Mouse (Mus musculus) olfactory bulb, adult 2 months (tissue): ENCODE measurements around the gene Synm.

Experiments
- CTCF ChIP-seq: fragments of 200-500 bp; IDR thresholded peaks from 2 replicates; pipeline ENCODE4 v1.5.1; 2012; ENCODE audit warnings: low read depth, mild to moderate bottlenecking, low read length, moderate library complexity; ENCODE audit not compliant: insufficient read depth
- POLR2A ChIP-seq: fragments of 200-500 bp; IDR thresholded peaks from 2 replicates; pipeline ENCODE4 v1.6.1; 2012; ENCODE audit warnings: mild to moderate bottlenecking, low read depth, low read length, moderate library complexity; ENCODE audit not compliant: insufficient read depth

GRCm38 (mm10) chr7:67716213-67716878 is 43.2 kb downstream of the Synm start:
- TF ChIP-seq CTCF = no peak
- TF ChIP-seq POLR2A = no peak
